In the genomic region with DNA sequence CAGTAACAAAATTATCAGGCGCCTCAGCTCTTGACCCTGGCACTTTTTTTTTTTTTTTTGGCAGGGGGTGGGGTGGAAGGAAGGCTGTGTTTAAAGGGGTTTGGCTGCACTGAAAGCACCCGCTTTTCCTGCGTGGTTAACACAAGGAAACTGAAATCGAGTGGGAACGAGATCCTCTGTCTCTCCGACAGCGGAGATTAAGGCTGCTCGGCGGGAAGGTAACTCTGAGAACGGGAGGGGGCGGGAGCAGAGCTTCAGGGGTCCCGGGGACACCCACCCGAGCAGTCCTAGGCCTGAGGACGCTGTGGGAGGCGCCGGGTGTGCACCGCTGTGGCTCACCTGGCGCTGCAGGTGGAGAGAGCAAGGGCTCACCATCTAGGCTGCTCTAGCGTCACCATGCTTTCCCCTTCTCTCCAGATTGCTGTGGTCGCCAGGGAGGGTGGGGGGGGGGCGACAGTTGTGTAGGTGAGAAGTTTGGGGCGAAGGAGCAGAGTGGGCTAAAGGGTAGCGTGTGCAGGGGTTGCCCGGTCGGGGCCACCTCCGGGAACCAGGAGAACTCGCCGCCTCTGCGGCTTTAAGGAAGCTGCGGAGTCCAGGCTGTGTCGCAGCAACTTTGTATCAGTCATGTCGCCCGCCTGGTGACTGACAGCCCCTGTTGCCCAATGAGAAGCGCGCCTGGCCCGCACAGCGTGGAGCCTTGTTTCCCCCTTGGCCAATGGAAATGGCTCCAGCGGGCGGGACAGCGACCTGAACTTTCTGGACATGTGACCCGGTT, we compare ENCODE assay signal across 8 mouse cellular contexts. TPM values are rescaled to one million over a fixed set of nuclear protein-coding genes. Genes with fewer than 3 reads are reported as not detected.
DNase-seq lines count a peak whose midpoint lies in the region; ATAC-seq and TF ChIP-seq lines count a peak whose summit lies in the region.

No protein-coding gene starts in this region.

- TF ChIP-seq CTCF in ES-Bruce4 (IDR thresholded peaks at IDR 0.05; ENCODE audit: low read depth, low read length) = no peak

- H3K9ac ChIP-seq in ES-Bruce4 (ENCODE audit: low read depth, poor library complexity, severe bottlenecking) = peak overlapping the region; percentile 73
- H3K9ac ChIP-seq in forebrain, embryonic 14.5 days (ENCODE audit: low read length) = peak overlapping the region; percentile 56
- H3K9ac ChIP-seq in liver, embryonic 15.5 days = no peak overlapping the region
- no peak overlapping the region; the same call in 1 of the 2 replicates for H3K9ac ChIP-seq in neural tube, embryonic 11.5 days (ENCODE audit: low read length)
- peak overlapping the region; percentile 72 for H3K9ac ChIP-seq in stomach, embryonic 16.5 days (ENCODE audit: low read length)

- no peak for TF ChIP-seq EP300 in ES-Bruce4 (IDR thresholded peaks at IDR 0.05; ENCODE audit: insufficient read depth, low read depth, low read length)

- under 1% methylated on average over 34 of the region's 41 CpGs for WGBS in forebrain, embryonic 14.5 days
- under 1% methylated on average over 41 of the region's 41 CpGs for WGBS in liver, embryonic 15.5 days (ENCODE audit: insufficient replicate concordance)
- WGBS in neural tube, embryonic 11.5 days = under 1% methylated on average over 40 of the region's 41 CpGs
- under 1% methylated on average over 38 of the region's 41 CpGs for WGBS in stomach, embryonic 16.5 days

- H3K4me1 ChIP-seq in ES-Bruce4 (ENCODE audit: control insufficient read depth, insufficient read depth, low read length) = no peaks in the 10 kb centered on the region
- peaks cover 2% of the 10 kb centered on the region; the same call in 1 of the 2 replicates for H3K4me1 ChIP-seq in forebrain, embryonic 14.5 days (ENCODE audit: control insufficient read depth, insufficient read depth, low read length)
- H3K4me1 ChIP-seq in liver, embryonic 15.5 days (replicated peaks) = 0 out of 2 replicates have a peak, but pooled peaks cover 3% of the 10 kb centered on the region
- peaks cover 8% of the 10 kb centered on the region for H3K4me1 ChIP-seq in neural tube, embryonic 11.5 days (ENCODE audit: control insufficient read depth, insufficient read depth, low read length)
- H3K4me1 ChIP-seq in stomach, embryonic 16.5 days (ENCODE audit: control insufficient read depth, insufficient read depth, low read length) = peaks cover 8% of the 10 kb centered on the region

- intact Hi-C loops in heart, postnatal 10 days (cut with DNase I) = loop anchor here (2.0 to 10.0 kb wide), 2 partner anchors 71 to 323 kb away; no protein-coding TSS in a partner anchor

- H3K36me3 ChIP-seq in ES-Bruce4 (ENCODE audit: control insufficient read depth, insufficient read depth, low read length, poor library complexity, severe bottlenecking) = no peaks in the 10 kb centered on the region
- H3K36me3 ChIP-seq in forebrain, embryonic 14.5 days (ENCODE audit: control insufficient read depth, insufficient read depth, low read length) = no peaks in the 10 kb centered on the region
- no peaks in the 10 kb centered on the region for H3K36me3 ChIP-seq in liver, embryonic 15.5 days (replicated peaks)
- H3K36me3 ChIP-seq in neural tube, embryonic 11.5 days (ENCODE audit: control insufficient read depth, insufficient read depth, low read length) = no peaks in the 10 kb centered on the region
- H3K36me3 ChIP-seq in stomach, embryonic 16.5 days (ENCODE audit: control insufficient read depth, insufficient read depth, low read length) = no peaks in the 10 kb centered on the region

- peak overlapping the region; percentile 100 for H3K4me2 ChIP-seq in forebrain, embryonic 14.5 days (ENCODE audit: low read length)
- H3K4me2 ChIP-seq in liver, embryonic 15.5 days = peak overlapping the region; percentile 74
- peak overlapping the region; percentile 99 for H3K4me2 ChIP-seq in neural tube, embryonic 11.5 days (ENCODE audit: low read depth)
- H3K4me2 ChIP-seq in stomach, embryonic 16.5 days (ENCODE audit: low read depth, low read length) = peak overlapping the region; percentile 100

- DNase-seq in forebrain, embryonic 14.5 days (ENCODE audit: low spot score) = peak; percentile 95
- DNase-seq in heart, postnatal 10 days = peak; percentile 97 to 98
- peak; percentile 97 to 98 for DNase-seq in kidney, postnatal 4 days
- DNase-seq in neural tube, embryonic 11.5 days (ENCODE audit: low spot score) = peak; percentile 95

- peak; percentile 67 for TF ChIP-seq POLR2A in ES-Bruce4 (IDR thresholded peaks at IDR 0.05; ENCODE audit: insufficient read depth, low read length)

- H3K27me3 ChIP-seq in ES-Bruce4 (ENCODE audit: control insufficient read depth, insufficient read depth, low read length, poor library complexity, severe bottlenecking) = peaks cover 29% of the 10 kb centered on the region
- peaks cover 25% of the 10 kb centered on the region for H3K27me3 ChIP-seq in forebrain, embryonic 14.5 days (replicated peaks; ENCODE audit: control insufficient read depth, insufficient read depth, low read length)
- H3K27me3 ChIP-seq in liver, embryonic 15.5 days = peaks cover 57% of the 10 kb centered on the region
- H3K27me3 ChIP-seq in neural tube, embryonic 11.5 days (ENCODE audit: control insufficient read depth, insufficient read depth, low read length) = peaks cover 30% of the 10 kb centered on the region
- peaks cover 14% of the 10 kb centered on the region; the same call in 1 of the 2 replicates for H3K27me3 ChIP-seq in stomach, embryonic 16.5 days (ENCODE audit: control insufficient read depth, insufficient read depth, low read length)

- no peak overlapping the region for H3K27ac ChIP-seq in ES-Bruce4 (ENCODE audit: insufficient read depth, low read length)
- no peak overlapping the region for H3K27ac ChIP-seq in forebrain, embryonic 14.5 days (ENCODE audit: low read depth, low read length)
- no peak overlapping the region for H3K27ac ChIP-seq in liver, embryonic 15.5 days (replicated peaks)
- H3K27ac ChIP-seq in neural tube, embryonic 11.5 days (ENCODE audit: low read depth, low read length) = no peak overlapping the region
- no peak overlapping the region for H3K27ac ChIP-seq in stomach, embryonic 16.5 days (ENCODE audit: low read length)

- no peaks in the 10 kb centered on the region for H3K9me3 ChIP-seq in ES-Bruce4 (replicated peaks; ENCODE audit: control insufficient read depth, insufficient read depth, low read length, poor library complexity, severe bottlenecking)
- H3K9me3 ChIP-seq in forebrain, embryonic 14.5 days (replicated peaks; ENCODE audit: control insufficient read depth, low read length) = no peaks in the 10 kb centered on the region
- no peaks in the 10 kb centered on the region for H3K9me3 ChIP-seq in liver, embryonic 15.5 days (replicated peaks)
- no peaks in the 10 kb centered on the region for H3K9me3 ChIP-seq in neural tube, embryonic 11.5 days (ENCODE audit: control insufficient read depth, low read length)
- no peaks in the 10 kb centered on the region for H3K9me3 ChIP-seq in stomach, embryonic 16.5 days (replicated peaks; ENCODE audit: control insufficient read depth, low read length)

- peak; percentile 85 for ATAC-seq in cerebellum, adult (ENCODE audit: insufficient number of reproducible peaks, low FRiP score, low TSS enrichment)
- ATAC-seq in forebrain, embryonic 14.5 days = peak; percentile 96
- peak; percentile 89 for ATAC-seq in liver, embryonic 15.5 days (ENCODE audit: insufficient read depth)
- ATAC-seq in neural tube, embryonic 11.5 days (ENCODE audit: insufficient read depth, low FRiP score, low TSS enrichment) = peak; percentile 97
- ATAC-seq in stomach, embryonic 16.5 days (ENCODE audit: insufficient read depth, low FRiP score) = peak; percentile 97

- H3K4me3 ChIP-seq in ES-Bruce4 (ENCODE audit: low read depth, low read length) = peak overlapping the region; percentile 79
- peak overlapping the region; percentile 67 for H3K4me3 ChIP-seq in forebrain, embryonic 14.5 days (ENCODE audit: low read depth, low read length)
- H3K4me3 ChIP-seq in liver, embryonic 15.5 days (replicated peaks) = peak overlapping the region; percentile 61
- H3K4me3 ChIP-seq in neural tube, embryonic 11.5 days (ENCODE audit: low read depth, low read length) = peak overlapping the region; percentile 50
- H3K4me3 ChIP-seq in stomach, embryonic 16.5 days (replicated peaks; ENCODE audit: low read length) = peak overlapping the region; percentile 60

RNA-seq across cellular contexts. Expression of a gene that starts 2.4 kb away (rescaled TPM):
- 1.1 and 1.2 TPM in 2 replicates for polyA plus RNA-seq in ES-Bruce4 (2011; ENCODE audit: insufficient read depth, insufficient read length, low read depth, missing spikeins)
- polyA plus RNA-seq in forebrain, embryonic 14.5 days (2014; fragmentation: Nextera tagmentation; extraction: Ambion mirVana) = 1.4 and 1.8 TPM in 2 replicates
- 10 to 100 TPM in 1 of 2 experiments, 1 to 10 TPM in 1; 8.6 to 12.7 TPM for total RNA-seq in heart, postnatal 10 days (2021)
- polyA plus RNA-seq in liver, embryonic 15.5 days (2015; fragmentation: Nextera tagmentation; extraction: Ambion mirVana) = 1.9 and 2.4 TPM in 2 replicates
- polyA plus RNA-seq in neural tube, embryonic 11.5 days (2014; fragmentation: Nextera tagmentation; extraction: Ambion mirVana) = 1.2 and 1.5 TPM in 2 replicates
- 2.7 and 2.8 TPM in 2 replicates for polyA plus RNA-seq in stomach, embryonic 16.5 days (2015; fragmentation: Nextera tagmentation; extraction: Ambion mirVana)

Comparison
In these comparisons a context has a peak if more than half of its experiments do, and no peak if none do; other contexts are left out.
1. H3K9ac ChIP-seq: peak in ES-Bruce4 (single experiment), forebrain, embryonic 14.5 days (single experiment) and stomach, embryonic 16.5 days (single experiment); none in liver, embryonic 15.5 days (single experiment) and neural tube, embryonic 11.5 days (single experiment).
2. Peak in every context shown above with its lines, with median percentiles within 50 percentile points of each other: H3K4me3 ChIP-seq, ATAC-seq, DNase-seq and H3K4me2 ChIP-seq.